Mouse (Mus musculus) cerebellum, adult 2 months (tissue): Measurements from ENCODE around the gene Ptprq. TPM values are rescaled to one million over a fixed set of nuclear protein-coding genes. Genes with fewer than 3 reads are reported as not detected.

Experiments
- DNase-seq, 2 experiments: peaks; one replicate each; pipeline ENCODE4 v3.0.0; 2021
- H3K27ac ChIP-seq: fragments of 200-500 bp; 2 replicates; pipeline ENCODE4 v1.5.1; 2012; ENCODE audit warnings: low read length, control low read depth, inconsistent platforms; ENCODE audit not compliant: insufficient read depth
- H3K27me3 ChIP-seq: fragments of 200-500 bp; 2 replicates; pipeline ENCODE4 v1.6.1; 2012; ENCODE audit warnings: inconsistent platforms, mild to moderate bottlenecking, low read length, moderate library complexity; ENCODE audit not compliant: control insufficient read depth, insufficient read depth
- H3K4me1 ChIP-seq: fragments of 200-500 bp; 2 replicates; pipeline ENCODE4 v1.6.1; 2011; ENCODE audit warnings: low read length; ENCODE audit not compliant: control insufficient read depth, insufficient read depth
- H3K4me3 ChIP-seq: fragments of 200-500 bp; replicated peaks from 2 replicates; pipeline ENCODE3; 2011; ENCODE audit warnings: mild to moderate bottlenecking, low read depth, low read length, control low read depth; ENCODE audit not compliant: insufficient read depth
- CTCF ChIP-seq: fragments of 200-500 bp; IDR thresholded peaks from 2 replicates; pipeline ENCODE4 v1.5.1; 2011; ENCODE audit warnings: low read depth, mild to moderate bottlenecking, control low read depth, low read length, moderate library complexity, borderline replicate concordance; ENCODE audit not compliant: insufficient read depth
- POLR2A ChIP-seq: fragments of 200-500 bp; IDR thresholded peaks from 2 replicates; pipeline ENCODE4 v1.6.1; 2011; ENCODE audit warnings: low read length, control low read depth, borderline replicate concordance; ENCODE audit not compliant: insufficient read depth
- WGBS: fragments of 180-500 bp; shearing (Covaris S2); methylation state at CpG from one replicate; pipeline ENCODE4 v1.1.7; 2018; 5-methylcytosine and 5-hydroxymethylcytosine counted together
- polyA plus RNA-seq: library from polyadenylated mRNA; depleted of rRNA; stranded (reverse); fragments of >200 nt; gene quantifications from 2 replicates; pipeline ENCODE4 v1.2.3, GENCODE M21; 2012

The Ptprq gene
- polyA plus RNA-seq, 1 experiment: 0.02 TPM

- no peak for TF ChIP-seq POLR2A
- TF ChIP-seq CTCF: no peak
- H3K27me3 ChIP-seq: no peaks in the 10 kb centered on the region
- 43% methylated on average over 7 of the region's 7 CpGs for WGBS
- H3K27ac ChIP-seq: no peak overlapping the region
- DNase-seq: no peak
- no peak overlapping the region for H3K4me3 ChIP-seq
- H3K4me1 ChIP-seq: no peaks in the 10 kb centered on the region
Observed at GRCm38 (mm10) chr10:107735448-107735847, 15.6 kb upstream of the Ptprq start.

GRCm38 (mm10) chr10:107734327-107734726 lies 14.5 kb upstream of the Ptprq start:
- no peaks in the 10 kb centered on the region for H3K27me3 ChIP-seq
- TF ChIP-seq POLR2A (no peak), CTCF (no peak)
- no peak for DNase-seq
- H3K4me1 ChIP-seq: no peaks in the 10 kb centered on the region
- no peak overlapping the region for H3K27ac ChIP-seq
- no peak overlapping the region for H3K4me3 ChIP-seq

GRCm38 (mm10) chr10:107725631-107726030 lies 5.8 kb upstream of the Ptprq start:
- DNase-seq: no peak
- TF ChIP-seq CTCF: no peak
- TF ChIP-seq POLR2A: no peak
- no peak overlapping the region for H3K27ac ChIP-seq
- H3K4me3 ChIP-seq: no peak overlapping the region
- no peaks in the 10 kb centered on the region for H3K4me1 ChIP-seq
- WGBS: 37% methylated on average over 7 of the region's 7 CpGs
- H3K27me3 ChIP-seq: no peaks in the 10 kb centered on the region

- Histone ChIP-seq H3K27ac (no peak overlapping the region), H3K4me3 (no peak overlapping the region), H3K4me1 (no peaks in the 10 kb centered on the region), H3K27me3 (no peaks in the 10 kb centered on the region)
- 39% methylated on average over 3 of the region's 3 CpGs for WGBS
- DNase-seq: no peak
- no peak for TF ChIP-seq CTCF
Observed at GRCm38 (mm10) chr10:107704443-107704842, 15.4 kb downstream of the Ptprq start.

GRCm38 (mm10) chr10:107700944-107701343 lies 18.9 kb downstream of the Ptprq start:
- no peak overlapping the region for H3K4me3 ChIP-seq
- no peaks in the 10 kb centered on the region for H3K27me3 ChIP-seq
- WGBS: 93% methylated on average over 3 of the region's 3 CpGs
- no peak for TF ChIP-seq POLR2A
- no peak for TF ChIP-seq CTCF
- DNase-seq: no peak
- H3K4me1 ChIP-seq: no peaks in the 10 kb centered on the region
- no peak overlapping the region for H3K27ac ChIP-seq

GRCm38 (mm10) chr10:107698716-107699115 lies 21.1 kb downstream of the Ptprq start:
- DNase-seq: no peak
- Histone ChIP-seq H3K27ac (no peak overlapping the region), H3K27me3 (no peaks in the 10 kb centered on the region), H3K4me3 (no peak overlapping the region), H3K4me1 (no peaks in the 10 kb centered on the region)
- no peak for TF ChIP-seq POLR2A
- no peak for TF ChIP-seq CTCF
- 83% methylated on average over 2 of the region's 2 CpGs for WGBS

GRCm38 (mm10) chr10:107697177-107697576 lies 22.7 kb downstream of the Ptprq start:
- TF ChIP-seq CTCF: no peak
- Histone ChIP-seq H3K27me3 (no peaks in the 10 kb centered on the region), H3K4me1 (no peaks in the 10 kb centered on the region), H3K27ac (no peak overlapping the region), H3K4me3 (no peak overlapping the region)
- DNase-seq: no peak
- 85% methylated on average over 5 of the region's 5 CpGs for WGBS

GRCm38 (mm10) chr10:107687382-107687781 lies 32.5 kb downstream of the Ptprq start:
- no peaks in the 10 kb centered on the region for H3K4me1 ChIP-seq
- DNase-seq: no peak
- 84% methylated on average over 6 of the region's 6 CpGs for WGBS

GRCm38 (mm10) chr10:107675994-107676393 lies 43.9 kb downstream of the Ptprq start:
- no peak overlapping the region for H3K4me3 ChIP-seq
- WGBS: 72% methylated on average over 1 of the region's 1 CpGs
- no peak for TF ChIP-seq POLR2A
- TF ChIP-seq CTCF: no peak
- DNase-seq: no peak
- no peaks in the 10 kb centered on the region for H3K27me3 ChIP-seq
- no peak overlapping the region for H3K27ac ChIP-seq
- H3K4me1 ChIP-seq: no peaks in the 10 kb centered on the region

More at GRCm38 (mm10) chr10:107687382-107687781, 32.5 kb downstream of the Ptprq start:
- Histone ChIP-seq H3K27me3 (no peaks in the 10 kb centered on the region), H3K27ac (no peak overlapping the region), H3K4me3 (no peak overlapping the region)
- TF ChIP-seq POLR2A (no peak), CTCF (no peak)
